Mouse (Mus musculus) heart, adult 2 months (tissue): ENCODE results near the gene Sidt2.

Source experiments
- CTCF ChIP-seq: fragments of 200-600 bp; IDR thresholded peaks from 2 replicates; pipeline ENCODE4 v1.8.1; 2022; ENCODE audit warnings: antibody characterized with exemption, mild to moderate bottlenecking, moderate library complexity
- EP300 ChIP-seq: fragments of 200-500 bp; IDR thresholded peaks from 2 replicates; pipeline ENCODE4 v1.6.1; 2011; ENCODE audit warnings: low read depth, low read length, control low read depth; ENCODE audit not compliant: insufficient read depth
- POLR2A ChIP-seq: fragments of 200-500 bp; IDR thresholded peaks from 2 replicates; pipeline ENCODE4 v1.6.1; 2011; ENCODE audit warnings: mild to moderate bottlenecking, low read depth, low read length, control low read depth; ENCODE audit not compliant: insufficient read depth

GRCm38 (mm10) chr9:45905196-45905595 lies 49.9 kb downstream of the Sidt2 start:
- TF ChIP-seq EP300: no peak
- TF ChIP-seq CTCF: no peak
- no peak for TF ChIP-seq POLR2A
